Comparison of ENCODE assay signal across 18 mouse cellular contexts in genomic region chr13:98700661-98701308, GRCm38 (mm10). TPM values are rescaled to one million over a fixed set of nuclear protein-coding genes. Genes with fewer than 3 reads are reported as not detected.
DNase-seq lines count a peak whose midpoint lies in the region; ATAC-seq and TF ChIP-seq lines count a peak whose summit lies in the region.
"Had no signal": no experiment of that assay in that cellular context is flagged by ENCODE, and none has a peak within 500 bp of the region (broad histone marks: within the 10 kb centered on the region; RNA-seq: fewer than 3 reads in every experiment).

No protein-coding gene starts in this region.

- no peak for ATAC-seq in heart, embryonic 12.5 days (ENCODE audit: insufficient number of reproducible peaks, low FRiP score)
- ATAC-seq in lung, embryonic 14.5 days (ENCODE audit: insufficient read depth) = peak; percentile 61
- no peak for ATAC-seq in cerebellum, adult (ENCODE audit: insufficient number of reproducible peaks, low FRiP score, low TSS enrichment)

- H3K36me3 ChIP-seq in heart, embryonic 12.5 days = no peaks in the 10 kb centered on the region
- no peaks in the 10 kb centered on the region for H3K36me3 ChIP-seq in lung, embryonic 14.5 days (ENCODE audit: insufficient read depth)
- no peaks in the 10 kb centered on the region for H3K36me3 ChIP-seq in small intestine, adult 2 months (ENCODE audit: control insufficient read depth, insufficient read depth, low read length)
- no peaks in the 10 kb centered on the region for H3K36me3 ChIP-seq in midbrain, embryonic 10.5 days
- H3K36me3 ChIP-seq: embryonic facial prominence, embryonic 13.5 days; forebrain, embryonic 10.5 days; hindbrain, embryonic 13.5 days; neural tube, embryonic 12.5 days had no signal

- H3K9ac ChIP-seq in heart, embryonic 12.5 days = no peak overlapping the region
- H3K9ac ChIP-seq in lung, embryonic 14.5 days = no peak overlapping the region
- H3K9ac ChIP-seq: embryonic facial prominence, embryonic 13.5 days; hindbrain, embryonic 13.5 days; liver, embryonic 14.5 days; neural tube, embryonic 12.5 days had no signal

- 51% methylated on average over 10 of the region's 10 CpGs for WGBS in heart, embryonic 12.5 days
- 41% methylated on average over 10 of the region's 10 CpGs for WGBS in lung, embryonic 14.5 days
- WGBS in lung, adult 2 months = 61% methylated on average over 10 of the region's 10 CpGs
- WGBS in small intestine, adult 2 months = 29% methylated on average over 10 of the region's 10 CpGs
- WGBS in midbrain, embryonic 10.5 days = 83% methylated on average over 10 of the region's 10 CpGs

- H3K4me3 ChIP-seq in heart, embryonic 12.5 days = no peak overlapping the region
- H3K4me3 ChIP-seq in lung, embryonic 14.5 days (ENCODE audit: low read depth, low read length) = no peak overlapping the region
- no peak overlapping the region for H3K4me3 ChIP-seq in lung, adult 2 months (replicated peaks; ENCODE audit: extremely low read depth, low read depth, low read length)
- no peak overlapping the region for H3K4me3 ChIP-seq in small intestine, adult 2 months (ENCODE audit: low read depth, low read length)
- H3K4me3 ChIP-seq in midbrain, embryonic 10.5 days = no peak overlapping the region
- H3K4me3 ChIP-seq: embryonic facial prominence, embryonic 13.5 days; forebrain, embryonic 10.5 days; hindbrain, embryonic 13.5 days; neural tube, embryonic 12.5 days had no signal

- no peak for TF ChIP-seq POLR2A in lung, adult 2 months (IDR thresholded peaks at IDR 0.05; ENCODE audit: borderline replicate concordance, extremely low read depth, low read depth, low read length)
- no peak for TF ChIP-seq POLR2A in small intestine, adult 2 months (IDR thresholded peaks at IDR 0.05; ENCODE audit: low read depth, low read length)

- peak; percentile 12 for DNase-seq in heart, postnatal 4 days
- peak; percentile 84 for DNase-seq in lung, embryonic 14.5 days
- DNase-seq in lung, adult 2 months = no peak
- peak; percentile 40 for DNase-seq in forelimb bud, embryonic 11.5 days (ENCODE audit: low read depth, low spot score)
- no peak for DNase-seq in midbrain, embryonic 10.5 days (ENCODE audit: low spot score)
- DNase-seq: cerebellum, postnatal 25 days; kidney, postnatal 14 days; thymus, postnatal 36 days had no signal

- TF ChIP-seq CTCF in lung, embryonic 14.5 days (IDR thresholded peaks at IDR 0.05; ENCODE audit: low read depth) = no peak
- TF ChIP-seq CTCF in lung, adult 2 months (IDR thresholded peaks at IDR 0.05; ENCODE audit: insufficient read depth, low read length) = no peak
- TF ChIP-seq CTCF in small intestine, adult 2 months (IDR thresholded peaks at IDR 0.05; ENCODE audit: extremely low read depth, insufficient read length, insufficient replicate concordance, low read depth, low read length) = no peak

- no peaks in the 10 kb centered on the region for H3K9me3 ChIP-seq in heart, embryonic 12.5 days (replicated peaks)
- H3K9me3 ChIP-seq in lung, embryonic 14.5 days (ENCODE audit: low read depth, low read length) = no peaks in the 10 kb centered on the region
- H3K9me3 ChIP-seq in midbrain, embryonic 10.5 days (replicated peaks) = no peaks in the 10 kb centered on the region
- H3K9me3 ChIP-seq: embryonic facial prominence, embryonic 13.5 days; forebrain, embryonic 10.5 days; hindbrain, embryonic 13.5 days; neural tube, embryonic 12.5 days had no signal

- no peak overlapping the region for H3K27ac ChIP-seq in heart, embryonic 12.5 days (ENCODE audit: poor library complexity, severe bottlenecking)
- H3K27ac ChIP-seq in lung, embryonic 14.5 days (ENCODE audit: low read depth) = peak overlapping the region; percentile 93
- peak overlapping the region; percentile 48; the same call in 1 of the 2 replicates for H3K27ac ChIP-seq in small intestine, adult 2 months (ENCODE audit: insufficient read depth, low read depth, low read length)
- H3K27ac ChIP-seq in midbrain, embryonic 10.5 days (replicated peaks) = no peak overlapping the region
- H3K27ac ChIP-seq: embryonic facial prominence, embryonic 13.5 days; forebrain, embryonic 10.5 days; hindbrain, embryonic 13.5 days; liver, embryonic 14.5 days; neural tube, embryonic 12.5 days had no signal

- H3K27me3 ChIP-seq in heart, embryonic 12.5 days (replicated peaks) = peaks cover 12% of the 10 kb centered on the region; the same call in 1 of the 2 replicates
- H3K27me3 ChIP-seq in lung, embryonic 14.5 days (ENCODE audit: insufficient read depth, low read length) = no peaks in the 10 kb centered on the region
- no peaks in the 10 kb centered on the region for H3K27me3 ChIP-seq in small intestine, adult 2 months (ENCODE audit: control insufficient read depth, insufficient read depth, low read length)
- peaks cover 11% of the 10 kb centered on the region for H3K27me3 ChIP-seq in midbrain, embryonic 10.5 days (ENCODE audit: low read depth, poor library complexity, severe bottlenecking)

- H3K4me2 ChIP-seq in heart, embryonic 12.5 days = no peak overlapping the region
- no peak overlapping the region for H3K4me2 ChIP-seq in lung, embryonic 14.5 days
- H3K4me2 ChIP-seq: embryonic facial prominence, embryonic 13.5 days; hindbrain, embryonic 13.5 days; neural tube, embryonic 12.5 days had no signal

- H3K4me1 ChIP-seq in heart, embryonic 12.5 days (replicated peaks) = peaks cover 24% of the 10 kb centered on the region
- 0 out of 2 replicates have a peak, but pooled peaks cover 4% of the 10 kb centered on the region for H3K4me1 ChIP-seq in lung, embryonic 14.5 days (ENCODE audit: insufficient read depth)
- peaks cover 11% of the 10 kb centered on the region for H3K4me1 ChIP-seq in lung, adult 2 months (ENCODE audit: control insufficient read depth, insufficient read depth, low read length)
- peaks cover 26% of the 10 kb centered on the region for H3K4me1 ChIP-seq in small intestine, adult 2 months (ENCODE audit: control insufficient read depth, insufficient read depth, insufficient read length, low read length)
- 0 out of 2 replicates have a peak, but pooled peaks cover under 1% of the 10 kb centered on the region for H3K4me1 ChIP-seq in midbrain, embryonic 10.5 days
- H3K4me1 ChIP-seq: hindbrain, embryonic 13.5 days; neural tube, embryonic 12.5 days had no signal

RNA-seq across cellular contexts. Expression of gene Tmem171, which starts 6.2 kb away (rescaled TPM):
- total RNA-seq in heart, postnatal 4 days (2021) = 10 to 100 TPM in 1 of 2 experiments, 1 to 10 TPM in 1; 8.8 to 12.3 TPM
- 0.93 and 1.4 TPM in 2 replicates for polyA plus RNA-seq in heart, embryonic 12.5 days (2016; fragmentation: Nextera tagmentation; extraction: Ambion mirVana)
- polyA plus RNA-seq in lung, embryonic 14.5 days (2014; fragmentation: Nextera tagmentation; extraction: Ambion mirVana) = 13.9 and 15.4 TPM in 2 replicates
- 3.6 and 6.6 TPM in 2 replicates for polyA plus RNA-seq in lung, adult 2 months (2012; rRNA removed)
- polyA plus RNA-seq in small intestine, adult 2 months (2012; rRNA removed) = 11.5 and 20.5 TPM in 2 replicates
- polyA plus RNA-seq in midbrain, embryonic 10.5 days (2016; fragmentation: Nextera tagmentation; extraction: Ambion mirVana) = not detected in 2 replicates
- total RNA-seq: layer of hippocampus, postnatal 10 days; megakaryocyte-erythroid progenitor cell, adult 5-6 weeks had no signal
- polyA plus RNA-seq: forebrain, embryonic 10.5 days; hindbrain, embryonic 13.5 days; neural tube, embryonic 12.5 days had no signal

Comparison
In these comparisons a context has a peak if more than half of its experiments do, and no peak if none do; other contexts are left out.
1. DNase-seq: peak in heart, postnatal 4 days (single experiment), lung, embryonic 14.5 days (single experiment) and forelimb bud, embryonic 11.5 days (single experiment); none in lung, adult 2 months (single experiment) and midbrain, embryonic 10.5 days (single experiment).
2. H3K27ac ChIP-seq: peak in lung, embryonic 14.5 days (single experiment) and small intestine, adult 2 months (single experiment); none in heart, embryonic 12.5 days (single experiment) and midbrain, embryonic 10.5 days (single experiment).